Mouse (Mus musculus): Measurements from ENCODE around the gene Pde4d. TPM values are rescaled to one million over a fixed set of nuclear protein-coding genes. Genes with fewer than 3 reads are reported as not detected.

Gene Pde4d
- polyA plus RNA-seq, 1 experiment from 2014 or later: 9.8 TPM

- H3K4me1 ChIP-seq: no peaks in the 10 kb centered on the region
- no peaks in the 10 kb centered on the region for H3K36me3 ChIP-seq (replicated peaks)
- WGBS: 95% methylated on average over 3 of the region's 3 CpGs
- H3K27ac ChIP-seq: no peak overlapping the region
- DNase-seq (ENCODE audit: extremely low spot score, low spot score): no peak
- H3K4me3 ChIP-seq: no peak overlapping the region
- no peaks in the 10 kb centered on the region for H3K9me3 ChIP-seq
- no peaks in the 10 kb centered on the region for H3K27me3 ChIP-seq (ENCODE audit: poor library complexity, severe bottlenecking)
Observed at GRCm38 (mm10) chr13:108934854-108935253, 485.1 kb downstream of the Pde4d start.

GRCm38 (mm10) chr13:108937272-108937671 lies 487.5 kb downstream of the Pde4d start:
- no peak for DNase-seq (ENCODE audit: extremely low spot score, low spot score)
- Histone ChIP-seq H3K27me3 (ENCODE audit: poor library complexity, severe bottlenecking) (no peaks in the 10 kb centered on the region), H3K36me3 (replicated peaks) (no peaks in the 10 kb centered on the region), H3K27ac (no peak overlapping the region), H3K4me1 (no peaks in the 10 kb centered on the region), H3K9me3 (peaks cover 7% of the 10 kb centered on the region; the same call in 1 of the 2 replicates), H3K4me3 (no peak overlapping the region)
- 91% methylated on average over 2 of the region's 2 CpGs for WGBS

- Histone ChIP-seq H3K4me3 (no peak overlapping the region), H3K27ac (no peak overlapping the region), H3K27me3 (ENCODE audit: poor library complexity, severe bottlenecking) (no peaks in the 10 kb centered on the region), H3K9me3 (no peaks in the 10 kb centered on the region), H3K36me3 (replicated peaks) (no peaks in the 10 kb centered on the region), H3K4me1 (no peaks in the 10 kb centered on the region)
- 83% methylated on average over 1 of the region's 1 CpGs for WGBS
- no peak for DNase-seq (ENCODE audit: extremely low spot score, low spot score)
Observed at GRCm38 (mm10) chr13:108952911-108953310, 503.2 kb downstream of the Pde4d start.

GRCm38 (mm10) chr13:108956059-108956458 lies 506.3 kb downstream of the Pde4d start:
- H3K4me3 ChIP-seq: no peak overlapping the region
- DNase-seq (ENCODE audit: extremely low spot score, low spot score): no peak
- H3K36me3 ChIP-seq (replicated peaks): no peaks in the 10 kb centered on the region
- no peak overlapping the region for H3K27ac ChIP-seq
- 89% methylated on average over 4 of the region's 4 CpGs for WGBS
- H3K9me3 ChIP-seq: no peaks in the 10 kb centered on the region
- no peaks in the 10 kb centered on the region for H3K27me3 ChIP-seq (ENCODE audit: poor library complexity, severe bottlenecking)
- H3K4me1 ChIP-seq: no peaks in the 10 kb centered on the region

GRCm38 (mm10) chr13:108964056-108964455 lies 514.3 kb downstream of the Pde4d start:
- DNase-seq (ENCODE audit: extremely low spot score, low spot score): no peak
- no peak overlapping the region for H3K4me3 ChIP-seq
- H3K9me3 ChIP-seq: no peaks in the 10 kb centered on the region
- H3K36me3 ChIP-seq (replicated peaks): no peaks in the 10 kb centered on the region
- 86% methylated on average over 2 of the region's 2 CpGs for WGBS
- H3K27ac ChIP-seq: no peak overlapping the region
- H3K4me1 ChIP-seq: no peaks in the 10 kb centered on the region
- no peaks in the 10 kb centered on the region for H3K27me3 ChIP-seq (ENCODE audit: poor library complexity, severe bottlenecking)

GRCm38 (mm10) chr13:108981144-108981543 lies 531.4 kb downstream of the Pde4d start:
- WGBS: 79% methylated on average over 1 of the region's 1 CpGs
- DNase-seq (ENCODE audit: extremely low spot score, low spot score): no peak
- Histone ChIP-seq H3K36me3 (replicated peaks) (no peaks in the 10 kb centered on the region), H3K27ac (no peak overlapping the region), H3K4me3 (no peak overlapping the region), H3K9me3 (no peaks in the 10 kb centered on the region), H3K27me3 (ENCODE audit: poor library complexity, severe bottlenecking) (no peaks in the 10 kb centered on the region), H3K4me1 (no peaks in the 10 kb centered on the region)

- no peak overlapping the region for H3K4me3 ChIP-seq
- no peak for DNase-seq (ENCODE audit: extremely low spot score, low spot score)
- H3K27ac ChIP-seq: no peak overlapping the region
- H3K4me1 ChIP-seq: peaks cover 9% of the 10 kb centered on the region; the same call in 1 of the 2 replicates
- H3K36me3 ChIP-seq (replicated peaks): no peaks in the 10 kb centered on the region
- H3K9me3 ChIP-seq: no peaks in the 10 kb centered on the region
- H3K27me3 ChIP-seq (ENCODE audit: poor library complexity, severe bottlenecking): no peaks in the 10 kb centered on the region
- 45% methylated on average over 2 of the region's 2 CpGs for WGBS
Observed at GRCm38 (mm10) chr13:108998739-108999138, 549.0 kb downstream of the Pde4d start.

GRCm38 (mm10) chr13:109024703-109025102 lies 575.0 kb downstream of the Pde4d start:
- Histone ChIP-seq H3K9me3 (no peaks in the 10 kb centered on the region), H3K27me3 (ENCODE audit: poor library complexity, severe bottlenecking) (no peaks in the 10 kb centered on the region), H3K36me3 (replicated peaks) (no peaks in the 10 kb centered on the region), H3K4me1 (no peaks in the 10 kb centered on the region), H3K4me3 (no peak overlapping the region), H3K27ac (no peak overlapping the region)
- 87% methylated on average over 1 of the region's 1 CpGs for WGBS
- DNase-seq (ENCODE audit: extremely low spot score, low spot score): no peak

GRCm38 (mm10) chr13:109047126-109047525 lies 597.4 kb downstream of the Pde4d start:
- Histone ChIP-seq H3K36me3 (replicated peaks) (no peaks in the 10 kb centered on the region), H3K27me3 (ENCODE audit: poor library complexity, severe bottlenecking) (no peaks in the 10 kb centered on the region), H3K27ac (no peak overlapping the region), H3K4me3 (no peak overlapping the region), H3K9me3 (no peaks in the 10 kb centered on the region), H3K4me1 (no peaks in the 10 kb centered on the region)
- no peak for DNase-seq (ENCODE audit: extremely low spot score, low spot score)
- WGBS: 84% methylated on average over 7 of the region's 7 CpGs

- Histone ChIP-seq H3K27ac (no peak overlapping the region), H3K4me3 (no peak overlapping the region), H3K4me1 (no peaks in the 10 kb centered on the region), H3K9me3 (no peaks in the 10 kb centered on the region), H3K36me3 (replicated peaks) (no peaks in the 10 kb centered on the region), H3K27me3 (ENCODE audit: poor library complexity, severe bottlenecking) (no peaks in the 10 kb centered on the region)
- WGBS: 80% methylated on average over 2 of the region's 2 CpGs
- DNase-seq (ENCODE audit: extremely low spot score, low spot score): no peak
Observed at GRCm38 (mm10) chr13:109052805-109053204, 603.1 kb downstream of the Pde4d start.

- 85% methylated on average over 10 of the region's 10 CpGs for WGBS
- H3K4me1 ChIP-seq: no peaks in the 10 kb centered on the region
- no peak overlapping the region for H3K27ac ChIP-seq
- no peaks in the 10 kb centered on the region for H3K36me3 ChIP-seq (replicated peaks)
- H3K9me3 ChIP-seq: no peaks in the 10 kb centered on the region
- no peaks in the 10 kb centered on the region for H3K27me3 ChIP-seq (ENCODE audit: poor library complexity, severe bottlenecking)
- H3K4me3 ChIP-seq: no peak overlapping the region
- DNase-seq (ENCODE audit: extremely low spot score, low spot score): no peak
Observed at GRCm38 (mm10) chr13:109053242-109054018, 603.7 kb downstream of the Pde4d start.

GRCm38 (mm10) chr13:109058045-109058444 lies 608.3 kb downstream of the Pde4d start:
- Histone ChIP-seq H3K4me1 (no peaks in the 10 kb centered on the region), H3K27ac (no peak overlapping the region), H3K4me3 (no peak overlapping the region), H3K9me3 (no peaks in the 10 kb centered on the region), H3K27me3 (ENCODE audit: poor library complexity, severe bottlenecking) (no peaks in the 10 kb centered on the region), H3K36me3 (replicated peaks) (no peaks in the 10 kb centered on the region)
- 26% methylated on average over 4 of the region's 4 CpGs for WGBS
- no peak for DNase-seq (ENCODE audit: extremely low spot score, low spot score)

- Histone ChIP-seq H3K27ac (no peak overlapping the region), H3K4me1 (no peaks in the 10 kb centered on the region), H3K4me3 (no peak overlapping the region), H3K9me3 (no peaks in the 10 kb centered on the region), H3K36me3 (replicated peaks) (no peaks in the 10 kb centered on the region), H3K27me3 (ENCODE audit: poor library complexity, severe bottlenecking) (no peaks in the 10 kb centered on the region; the same call in 1 of the 2 replicates)
- no peak for DNase-seq (ENCODE audit: extremely low spot score, low spot score)
- WGBS: 85% methylated on average over 4 of the region's 4 CpGs
Observed at GRCm38 (mm10) chr13:109066581-109067159, 616.9 kb downstream of the Pde4d start.

Data from forebrain, embryonic 10.5 days (tissue).